Mouse (Mus musculus) bone marrow macrophage, adult 2 months (primary cell): Measurements from ENCODE around the gene Tbc1d14.

ENCODE experiments used
- CTCF ChIP-seq: IDR thresholded peaks from 2 replicates; pipeline ENCODE4 v1.5.1; 2012; ENCODE audit warnings: low read depth, mild to moderate bottlenecking, low read length, moderate library complexity
- POLR2A ChIP-seq: IDR thresholded peaks from 2 replicates; pipeline ENCODE4 v1.6.1; 2012; ENCODE audit warnings: mild to moderate bottlenecking, low read depth, low read length, borderline replicate concordance

GRCm38 (mm10) chr5:36596225-36596624, 3.1 kb upstream of the Tbc1d14 start:
- TF ChIP-seq POLR2A: no peak
- no peak for TF ChIP-seq CTCF
